ENCODE assay signal across 15 mouse cellular contexts in the genomic region with DNA sequence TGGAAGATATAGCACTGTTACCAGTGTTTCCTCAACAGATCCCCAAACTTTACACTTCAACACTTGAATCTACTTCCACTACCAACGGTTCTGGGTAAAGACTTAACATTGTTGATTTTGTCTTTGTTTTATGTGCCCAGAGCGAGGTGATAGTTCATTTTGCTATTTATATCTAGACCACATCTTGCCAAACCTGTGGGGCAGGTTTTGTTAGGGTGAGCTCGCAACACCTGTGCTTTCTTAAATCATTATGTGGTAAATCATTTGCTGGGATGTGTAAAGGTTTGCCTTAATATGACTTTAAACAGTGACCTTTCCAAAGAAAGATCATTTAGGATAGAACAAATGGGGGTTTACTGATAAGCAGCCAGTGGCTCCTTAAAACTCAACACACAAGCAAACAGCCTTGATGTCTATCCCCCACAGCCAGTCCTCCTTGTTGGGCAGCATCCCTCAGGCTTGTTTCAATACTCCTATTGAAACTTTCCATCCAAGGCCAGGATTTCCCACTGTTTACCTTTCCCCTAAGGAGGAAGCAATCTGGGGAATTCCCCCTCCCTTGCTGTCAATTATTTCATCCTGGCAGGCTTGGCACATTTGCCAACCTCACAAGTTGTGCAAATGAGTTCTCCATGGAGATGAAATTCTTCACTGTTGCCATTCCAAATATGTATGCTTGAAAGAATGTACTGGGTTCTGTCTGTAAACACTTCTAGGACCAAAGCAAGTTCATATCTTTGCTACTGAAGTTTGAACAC.
DNase-seq lines count a peak whose midpoint lies in the region; ATAC-seq and TF ChIP-seq lines count a peak whose summit lies in the region.
"Had no signal": no experiment of that assay in that cellular context is flagged by ENCODE, and none has a peak within 500 bp of the region (broad histone marks: within the 10 kb centered on the region; RNA-seq: fewer than 3 reads in every experiment).

No protein-coding gene starts in this region.

- H3K4me3 ChIP-seq in forebrain, embryonic 15.5 days, result no peak overlapping the region
- no peak overlapping the region for H3K4me3 ChIP-seq in forebrain, postnatal 0 days (ENCODE audit: low read depth, low read length)
- H3K4me3 ChIP-seq: forebrain, embryonic 13.5 days; heart, embryonic 13.5 days; limb, embryonic 13.5 days; neural tube, embryonic 15.5 days had no signal

- 82% methylated on average over 3 of the region's 3 CpGs for WGBS in forebrain, embryonic 15.5 days
- WGBS in forebrain, postnatal 0 days, result 76% methylated on average over 3 of the region's 3 CpGs

- no peak overlapping the region for H3K9ac ChIP-seq in forebrain, embryonic 15.5 days (replicated peaks)
- H3K9ac ChIP-seq in forebrain, postnatal 0 days, result no peak overlapping the region
- H3K9ac ChIP-seq: forebrain, embryonic 13.5 days; heart, embryonic 13.5 days; limb, embryonic 13.5 days; neural tube, embryonic 15.5 days had no signal

- DNase-seq in forebrain, postnatal 0 days, result no peak
- peak; percentile 16 for DNase-seq in forelimb bud, embryonic 11.5 days (ENCODE audit: low read depth, low spot score)
- peak; percentile 59 for DNase-seq in kidney, postnatal 10 days
- peak; percentile 79 for DNase-seq in lung, postnatal 36 days
- no peak for DNase-seq in frontal cortex, postnatal 10 days (ENCODE audit: low spot score in 2 of 2)
- no peak for DNase-seq in thymus, postnatal 36 days
- DNase-seq: spleen, adult 18-20 months had no signal

- H3K27me3 ChIP-seq in forebrain, embryonic 15.5 days, result no peaks in the 10 kb centered on the region
- no peaks in the 10 kb centered on the region for H3K27me3 ChIP-seq in forebrain, postnatal 0 days (ENCODE audit: insufficient read depth, low read length)
- H3K27me3 ChIP-seq: forebrain, embryonic 13.5 days; heart, embryonic 13.5 days; limb, embryonic 13.5 days; neural tube, embryonic 15.5 days had no signal

- no peaks in the 10 kb centered on the region for H3K36me3 ChIP-seq in forebrain, embryonic 15.5 days
- H3K36me3 ChIP-seq in forebrain, postnatal 0 days (ENCODE audit: insufficient read depth), result no peaks in the 10 kb centered on the region
- H3K36me3 ChIP-seq: heart, embryonic 13.5 days; limb, embryonic 13.5 days; neural tube, embryonic 15.5 days had no signal

- ATAC-seq in forebrain, embryonic 15.5 days (replicated peaks), result peak; percentile 48; the same call in 1 of the 2 replicates
- ATAC-seq in forebrain, postnatal 0 days, result no peak
- ATAC-seq in erythroblast, adult 5-6 weeks (replicated peaks; ENCODE audit: low FRiP score, poor library complexity, severe bottlenecking), result no peak
- ATAC-seq: forebrain, embryonic 13.5 days; inflammation-experienced regulatory T-cells, adult 6 months had no signal

- H3K4me2 ChIP-seq in forebrain, embryonic 15.5 days (replicated peaks), result no peak overlapping the region
- H3K4me2 ChIP-seq in forebrain, postnatal 0 days (ENCODE audit: low read depth), result no peak overlapping the region
- H3K4me2 ChIP-seq: forebrain, embryonic 13.5 days; heart, embryonic 13.5 days; limb, embryonic 13.5 days; midbrain, embryonic 11.5 days; neural tube, embryonic 15.5 days had no signal

- no peak for TF ChIP-seq CTCF in forebrain, postnatal 0 days (IDR thresholded peaks at IDR 0.05; ENCODE audit: low read depth)

- no peaks in the 10 kb centered on the region; the same call in 1 of the 2 replicates for H3K4me1 ChIP-seq in forebrain, embryonic 15.5 days
- no peaks in the 10 kb centered on the region for H3K4me1 ChIP-seq in forebrain, postnatal 0 days (ENCODE audit: insufficient read depth)
- H3K4me1 ChIP-seq: forebrain, embryonic 13.5 days; neural tube, embryonic 15.5 days had no signal

- H3K9me3 ChIP-seq in forebrain, embryonic 15.5 days, result no peaks in the 10 kb centered on the region
- H3K9me3 ChIP-seq in forebrain, postnatal 0 days (ENCODE audit: low read length), result no peaks in the 10 kb centered on the region
- H3K9me3 ChIP-seq: forebrain, embryonic 13.5 days; heart, embryonic 13.5 days; limb, embryonic 13.5 days; neural tube, embryonic 15.5 days had no signal

- H3K27ac ChIP-seq in forebrain, embryonic 15.5 days (replicated peaks), result no peak overlapping the region
- no peak overlapping the region for H3K27ac ChIP-seq in forebrain, postnatal 0 days (ENCODE audit: low read depth, low read length)
- H3K27ac ChIP-seq: forebrain, embryonic 13.5 days; heart, embryonic 13.5 days; limb, embryonic 13.5 days; neural tube, embryonic 15.5 days had no signal

Comparison
In these comparisons a context has a peak if more than half of its experiments do, and no peak if none do; other contexts are left out.
1. DNase-seq: peak in forelimb bud, embryonic 11.5 days (single experiment), kidney, postnatal 10 days (single experiment) and lung, postnatal 36 days (single experiment); none in forebrain, postnatal 0 days (single experiment), frontal cortex, postnatal 10 days (0 of 2) and thymus, postnatal 36 days (0 of 2).